Mouse (Mus musculus) forelimb bud, embryonic 11.5 days (tissue): Measurements from ENCODE around the gene Arl6ip5.

Source experiments
- DNase-seq: peaks from one replicate; pipeline ENCODE4 v3.0.0-alpha.2; 2012; ENCODE audit warnings: low read depth, low spot score

Gene Arl6ip5

GRCm38 (mm10) chr6:97273058-97273710, 62.7 kb downstream of the Arl6ip5 start:
- DNase-seq, result no peak

DNA sequence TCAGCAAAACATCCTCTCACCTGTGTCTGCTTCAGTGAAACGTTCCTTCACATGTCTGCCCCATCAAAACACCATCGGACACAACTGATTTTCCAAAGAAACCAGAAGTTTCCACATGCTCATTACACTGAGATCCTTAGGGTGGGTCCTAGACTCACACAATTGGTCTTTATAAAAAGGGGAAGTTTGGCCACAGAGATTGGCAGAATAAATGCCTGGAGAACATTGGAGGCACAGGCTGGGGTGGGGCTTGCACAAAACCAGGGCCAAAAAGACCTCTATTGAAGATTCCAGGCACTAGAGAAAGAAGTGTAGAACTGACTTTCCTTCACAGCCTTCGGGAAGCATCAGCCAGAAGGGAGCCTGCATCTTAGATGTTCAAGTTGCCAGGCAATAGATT, 63.3 kb downstream of the Arl6ip5 start:
- no peak for DNase-seq

DNA sequence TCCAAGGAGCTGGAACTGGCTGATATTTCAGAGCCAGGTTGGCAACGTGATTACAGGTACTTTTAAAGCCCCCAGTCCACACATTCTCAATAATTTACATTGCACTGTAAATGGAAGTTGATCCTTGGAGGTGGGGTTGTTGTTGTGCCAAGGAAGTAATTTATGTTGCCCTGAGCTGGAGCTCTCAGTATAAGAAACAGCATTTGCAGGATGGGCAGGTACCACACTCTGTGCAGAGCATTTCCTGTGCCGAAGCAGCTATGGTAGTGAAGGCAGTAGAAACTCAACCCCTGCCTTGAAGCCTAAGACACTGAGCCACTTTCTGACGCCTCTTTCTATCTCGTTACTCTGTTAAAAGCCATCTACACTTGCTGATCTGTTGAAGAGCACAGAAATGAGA, 65.3 kb downstream of the Arl6ip5 start:
- no peak for DNase-seq

GRCm38 (mm10) chr6:97276366-97276765, 65.9 kb downstream of the Arl6ip5 start:
- DNase-seq, result no peak

DNA sequence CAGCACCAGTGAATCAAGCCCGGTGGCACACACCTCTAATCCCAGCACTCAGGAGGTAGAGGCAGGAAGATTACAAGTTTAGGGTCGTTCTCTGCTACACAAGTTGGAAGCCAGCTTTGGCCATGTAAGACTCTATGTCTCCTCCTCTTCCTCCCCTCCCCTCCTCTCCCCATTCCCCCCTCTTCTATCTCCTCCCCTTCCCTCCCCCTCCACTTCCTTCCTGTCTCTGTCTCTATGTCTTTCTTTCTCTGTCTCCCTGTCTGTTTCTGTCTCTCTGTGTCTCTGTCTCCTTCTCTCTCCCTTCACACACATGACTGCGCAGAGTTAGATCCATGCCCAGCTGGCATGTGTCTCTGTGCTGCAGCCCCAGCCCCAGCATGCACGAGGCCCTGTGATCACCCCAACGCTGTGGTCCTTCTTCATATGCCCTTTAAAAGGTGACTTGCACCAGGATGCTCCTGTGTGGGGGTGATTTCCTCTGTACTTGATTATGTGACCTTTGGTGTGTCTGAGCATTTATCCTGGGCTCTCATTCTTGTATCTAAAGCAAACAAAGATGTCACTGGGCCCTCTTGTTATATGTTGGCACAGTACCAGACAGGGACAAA, 66.5 kb downstream of the Arl6ip5 start:
- no peak for DNase-seq

DNA sequence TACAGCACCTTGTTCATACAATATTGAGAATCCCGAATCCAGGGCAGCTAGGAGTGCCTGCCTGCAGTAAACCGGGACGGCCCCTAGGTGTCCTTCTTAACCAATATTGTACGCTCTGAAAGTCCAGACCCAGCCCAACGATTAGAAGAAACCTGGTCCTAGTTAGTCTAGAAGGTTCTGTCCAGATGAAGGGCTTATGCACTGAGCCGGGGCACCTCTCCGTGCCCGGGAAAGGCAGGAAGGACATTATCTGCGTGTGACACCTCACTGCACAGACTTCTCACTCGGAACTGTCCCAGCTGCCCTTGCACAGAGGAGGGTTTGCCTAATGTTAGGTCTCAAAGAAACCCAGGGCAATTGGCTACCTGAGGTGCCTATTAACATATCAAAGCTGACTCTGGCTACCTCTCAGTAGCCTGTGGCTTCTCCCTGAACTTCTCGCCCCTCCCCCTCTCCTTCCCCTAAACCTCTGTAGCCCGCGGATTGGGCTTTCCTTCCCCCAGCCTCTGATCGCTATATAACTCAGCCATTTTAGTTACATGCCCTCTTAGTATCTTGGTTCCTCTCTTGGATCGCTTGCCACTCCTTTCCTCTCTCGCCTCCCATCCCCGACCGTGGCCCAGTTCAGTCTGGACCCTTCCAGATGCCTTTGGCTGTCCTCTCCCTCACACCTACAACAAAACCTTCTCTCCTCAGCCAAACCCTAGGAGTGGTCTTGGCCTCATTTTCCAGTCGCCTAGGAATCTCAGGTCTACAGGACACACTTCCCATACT, 67.7 kb downstream of the Arl6ip5 start:
- DNase-seq, result peak; percentile 79

DNA sequence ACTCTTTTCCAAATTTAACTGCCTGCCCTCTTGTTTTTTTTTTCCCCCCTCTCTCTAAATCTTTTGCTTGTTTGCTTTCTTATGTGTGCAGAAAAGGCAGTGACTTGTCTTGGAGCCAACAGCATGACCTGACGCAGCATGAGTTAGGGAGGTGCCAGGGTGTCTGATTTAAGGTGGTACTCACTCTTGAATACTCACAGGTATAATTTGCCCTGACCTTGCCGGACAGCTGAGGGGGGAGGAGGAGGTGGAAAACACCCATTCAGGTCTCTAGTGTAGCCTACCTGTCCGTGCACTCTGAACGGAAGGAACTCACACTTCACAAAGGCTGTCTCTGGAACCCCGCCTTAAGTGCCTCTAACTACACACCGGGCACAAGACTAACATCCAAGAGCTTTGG, 68.4 kb downstream of the Arl6ip5 start:
- DNase-seq, result no peak
